Mouse (Mus musculus): ENCODE measurements around the gene Slc8b1.

GRCm38 (mm10) chr5:120502147-120502621 is 8.8 kb upstream of the Slc8b1 start:
- TF ChIP-seq CTCF (IDR thresholded peaks at IDR 0.05 in 2 of 3, conservative IDR thresholded peaks at IDR 0.05 in 1 of 3; ENCODE audit: control insufficient read depth in 1 of 3, insufficient read depth in 1 of 3, low read depth in 2 of 3, low read length in 3 of 3, poor library complexity in 1 of 3, severe bottlenecking in 1 of 3) (no peak), MAX (IDR thresholded peaks at IDR 0.05; ENCODE audit: low read length) (no peak), EP300 (IDR thresholded peaks at IDR 0.05; ENCODE audit: low read depth in 1 of 2, low read length in 2 of 2) (no peak), MYB (IDR thresholded peaks at IDR 0.05; ENCODE audit: low read depth, low read length) (no peak), UBTF (IDR thresholded peaks at IDR 0.05; ENCODE audit: borderline replicate concordance, insufficient read depth, low read depth, low read length) (no peak), SIN3A (IDR thresholded peaks at IDR 0.05; ENCODE audit: low read length) (no peak), ZNF384 (IDR thresholded peaks at IDR 0.05; ENCODE audit: low read depth, low read length) (no peak), E2F4 (IDR thresholded peaks at IDR 0.05; ENCODE audit: borderline replicate concordance, low read depth, low read length) (no peak), NRF1 (IDR thresholded peaks at IDR 0.05; ENCODE audit: insufficient read depth, low read depth, low read length, poor library complexity, severe bottlenecking) (no peak), MXI1 (IDR thresholded peaks at IDR 0.05; ENCODE audit: low read depth, low read length) (no peak), NELFE (IDR thresholded peaks at IDR 0.05; ENCODE audit: low read depth, low read length) (no peak)
